Mouse (Mus musculus) neural tube, embryonic 11.5 days (tissue): ENCODE results near the gene Olfr984. TPM values are rescaled to one million over a fixed set of nuclear protein-coding genes. Genes with fewer than 3 reads are reported as not detected.

ENCODE experiments used
- ATAC-seq: fragments of 200-750 bp; cut with Nextera tagmentation; 2 replicates; pipeline ENCODE4 v1.8.0; 2017; ENCODE audit warnings: moderate number of reproducible peaks, mild to moderate bottlenecking, moderate TSS enrichment, moderate library complexity; ENCODE audit not compliant: insufficient read depth, low FRiP score, low TSS enrichment
- DNase-seq: peaks from one replicate; pipeline ENCODE4 v3.0.0-alpha.2; 2015; ENCODE audit warnings: low spot score
- H3K27ac ChIP-seq: fragments of 300-500 bp; sonication (generic); 2 replicates; pipeline ENCODE4 v1.5.1; 2014; ENCODE audit warnings: low read depth, mild to moderate bottlenecking, low read length
- H3K27me3 ChIP-seq: fragments of 300-500 bp; sonication (generic); 2 replicates; pipeline ENCODE4 v1.6.1; 2014; ENCODE audit warnings: mild to moderate bottlenecking, low read length, mixed read lengths; ENCODE audit not compliant: control insufficient read depth, insufficient read depth
- H3K36me3 ChIP-seq: fragments of 300-500 bp; sonication (generic); 2 replicates; pipeline ENCODE4 v1.6.1; 2014; ENCODE audit warnings: mild to moderate bottlenecking, low read length, moderate library complexity, mixed read lengths; ENCODE audit not compliant: control insufficient read depth, insufficient read depth
- H3K4me1 ChIP-seq: fragments of 300-500 bp; sonication (generic); 2 replicates; pipeline ENCODE4 v1.6.1; 2014; ENCODE audit warnings: low read length, mixed read lengths; ENCODE audit not compliant: control insufficient read depth, insufficient read depth
- H3K4me2 ChIP-seq: fragments of 300-500 bp; sonication (generic); 2 replicates; pipeline ENCODE4 v1.6.1; 2014; ENCODE audit warnings: low read depth, mild to moderate bottlenecking, moderate library complexity
- H3K4me3 ChIP-seq: fragments of 300-500 bp; sonication (generic); 2 replicates; pipeline ENCODE4 v1.5.1; 2014; ENCODE audit warnings: low read depth, low read length
- H3K9ac ChIP-seq: fragments of 300-500 bp; sonication (generic); 2 replicates; pipeline ENCODE4 v1.6.1; 2014; ENCODE audit warnings: mild to moderate bottlenecking, low read length
- H3K9me3 ChIP-seq: fragments of 300-500 bp; sonication (generic); 2 replicates; pipeline ENCODE4 v1.6.1; 2016; ENCODE audit warnings: low read length; ENCODE audit not compliant: control insufficient read depth
- WGBS: fragments of 180-500 bp; shearing (Covaris S2); extraction: QIAGEN DNeasy Blood & Tissue Kit; methylation state at CpG from one replicate; pipeline ENCODE4 v1.1.7; 2014; 5-methylcytosine and 5-hydroxymethylcytosine counted together
- polyA plus RNA-seq: library from polyadenylated mRNA; unstranded; fragments of >200 nt; fragmentation: Nextera tagmentation; extraction: Ambion mirVana; gene quantifications from 2 replicates; pipeline ENCODE4 v1.2.1, GENCODE M21; 2014

Olfr984 gene
- polyA plus RNA-seq, 1 experiment from 2014 or later = not detected

DNA sequence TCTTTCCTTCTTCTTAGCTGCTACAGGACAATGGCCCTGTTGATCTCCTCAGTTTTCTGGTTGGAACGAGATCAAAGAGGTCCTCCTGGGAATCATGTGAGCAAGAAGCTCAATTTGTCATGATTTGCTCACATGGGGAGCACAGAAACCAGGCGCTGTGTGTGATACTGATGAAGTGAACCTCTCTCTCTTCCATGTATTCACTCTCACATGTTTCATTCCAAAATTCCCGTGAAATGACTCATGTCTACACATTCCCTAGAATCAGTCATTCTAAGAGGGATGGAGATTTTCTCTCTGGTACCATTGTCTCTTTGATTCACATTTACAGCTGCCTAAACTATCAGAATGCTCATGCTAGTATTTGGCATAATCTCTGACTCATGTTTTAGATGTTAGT lies 19.2 kb downstream of the Olfr984 start:
- no peak overlapping the region for H3K27ac ChIP-seq
- H3K4me2 ChIP-seq = no peak overlapping the region
- ATAC-seq = no peak
- H3K27me3 ChIP-seq = no peaks in the 10 kb centered on the region
- no peak overlapping the region for H3K9ac ChIP-seq
- no peaks in the 10 kb centered on the region for H3K9me3 ChIP-seq
- no peak for DNase-seq
- WGBS = 56% methylated on average over 3 of the region's 3 CpGs
- no peaks in the 10 kb centered on the region for H3K36me3 ChIP-seq
- H3K4me3 ChIP-seq = no peak overlapping the region
- no peaks in the 10 kb centered on the region for H3K4me1 ChIP-seq

GRCm38 (mm10) chr9:40093495-40093894 lies 20.5 kb downstream of the Olfr984 start, which contains the start of gene Olfr983:
Gene Olfr983, minus strand, starts transcription at chr9:40093595.
- H3K4me3 ChIP-seq = no peak within 1 kb of the TSS
- no peak within 1 kb of the TSS for H3K9ac ChIP-seq
- H3K27me3 ChIP-seq = no peaks in the 10 kb centered on the region
- H3K4me2 ChIP-seq = no peak within 1 kb of the TSS
- no peak for DNase-seq
- no peaks in the 10 kb centered on the region for H3K9me3 ChIP-seq
- H3K4me1 ChIP-seq = no peaks in the 10 kb centered on the region
- ATAC-seq = no peak
- no peaks in the 10 kb centered on the region for H3K36me3 ChIP-seq
- WGBS = 84% methylated on average over 2 of the region's 2 CpGs
- no peak within 1 kb of the TSS for H3K27ac ChIP-seq

- Histone ChIP-seq H3K4me1 (no peaks in the 10 kb centered on the region), H3K36me3 (no peaks in the 10 kb centered on the region), H3K4me3 (no peak within 1 kb of the TSS), H3K9ac (no peak within 1 kb of the TSS), H3K9me3 (no peaks in the 10 kb centered on the region), H3K4me2 (no peak within 1 kb of the TSS), H3K27me3 (no peaks in the 10 kb centered on the region), H3K27ac (no peak within 1 kb of the TSS)
- ATAC-seq = no peak
- no peak for DNase-seq
- WGBS = 88% methylated on average over 2 of the region's 2 CpGs
Measured at GRCm38 (mm10) chr9:40073529-40073928, 40.5 kb downstream of the Olfr984 start, which contains the start of gene Olfr982. Gene Olfr982, plus strand, starts transcription at chr9:40073829.

- no peak for ATAC-seq
- H3K4me3 ChIP-seq = no peak overlapping the region
Measured at GRCm38 (mm10) chr9:40050138-40050537, 63.9 kb downstream of the Olfr984 start.

More at GRCm38 (mm10) chr9:40050138-40050537, 63.9 kb downstream of the Olfr984 start:
- no peak for DNase-seq
- WGBS = 94% methylated on average over 19 of the region's 19 CpGs
- Histone ChIP-seq H3K9ac (no peak overlapping the region), H3K27ac (no peak overlapping the region), H3K36me3 (no peaks in the 10 kb centered on the region), H3K27me3 (no peaks in the 10 kb centered on the region), H3K4me2 (no peak overlapping the region), H3K4me1 (no peaks in the 10 kb centered on the region), H3K9me3 (no peaks in the 10 kb centered on the region)

Other genes starting within 250 kb of the Olfr984 start
- gene Olfr972, start 247.8 kb downstream of the Olfr984 start, polyA plus RNA-seq = not detected in 2 replicates
- not detected in 2 replicates for gene Olfr229, start 206.9 kb downstream of the Olfr984 start, polyA plus RNA-seq
- not detected in 2 replicates for gene Olfr974, start 176.7 kb downstream of the Olfr984 start, polyA plus RNA-seq
- not detected in 2 replicates for gene Olfr975, start 162.2 kb downstream of the Olfr984 start, polyA plus RNA-seq
- not detected in 2 replicates for gene Olfr976, start 153.1 kb downstream of the Olfr984 start, polyA plus RNA-seq
- not detected in 2 replicates for gene Olfr978, start 122.1 kb downstream of the Olfr984 start, polyA plus RNA-seq
- not detected in 2 replicates for gene Olfr979, start 110.7 kb downstream of the Olfr984 start, polyA plus RNA-seq
- gene Olfr980, start 104.6 kb downstream of the Olfr984 start, polyA plus RNA-seq = not detected in 2 replicates
- not detected in 2 replicates for gene Olfr981, start 92.7 kb downstream of the Olfr984 start, polyA plus RNA-seq
- not detected in 2 replicates for gene Olfr982, start 40.4 kb downstream of the Olfr984 start, polyA plus RNA-seq
- not detected in 2 replicates for gene Olfr983, start 20.6 kb downstream of the Olfr984 start, polyA plus RNA-seq
- not detected in 2 replicates for gene Olfr985, start 16.0 kb upstream of the Olfr984 start, polyA plus RNA-seq
- not detected in 2 replicates for gene Tmem225, start 33.9 kb upstream of the Olfr984 start, polyA plus RNA-seq
- not detected in 2 replicates for gene Olfr986, start 66.7 kb upstream of the Olfr984 start, polyA plus RNA-seq
- 6.8 and 6.9 TPM in 2 replicates for gene Zfp202, start 78.1 kb upstream of the Olfr984 start, polyA plus RNA-seq
- 29.6 and 37.1 TPM in 2 replicates for gene Scn3b, start 155.0 kb upstream of the Olfr984 start, polyA plus RNA-seq